In the genomic region with DNA sequence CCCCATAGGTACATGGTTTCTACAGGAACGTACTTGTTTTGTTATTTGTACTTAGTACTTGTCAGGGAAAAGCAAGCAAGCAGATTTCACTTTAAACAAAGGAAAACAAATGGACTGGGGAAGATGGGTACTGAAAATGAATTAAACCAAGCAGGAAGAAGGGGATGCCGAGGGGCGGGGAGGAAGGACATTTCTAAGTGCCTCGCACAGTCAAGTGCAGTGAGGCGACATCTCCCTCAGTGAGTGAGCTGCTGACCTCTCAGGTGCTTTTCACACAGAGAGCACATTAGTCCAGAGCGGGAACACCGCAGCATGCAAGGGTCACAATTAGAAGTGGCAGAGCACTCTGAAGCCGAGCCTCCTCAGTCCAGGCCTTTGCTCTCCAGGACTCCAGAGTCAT, we compare ENCODE assay signal across 23 mouse cellular contexts.
A peak's percentile ranks its signal among the peaks of the same experiment; 100 is the strongest.
DNase-seq lines count a peak whose midpoint lies in the region; ATAC-seq and TF ChIP-seq lines count a peak whose summit lies in the region.
"Had no signal": no experiment of that assay in that cellular context is flagged by ENCODE, and none has a peak within 500 bp of the region (broad histone marks: within the 10 kb centered on the region; RNA-seq: fewer than 3 reads in every experiment).

No protein-coding gene starts in this region.

- WGBS in heart, postnatal 0 days: 71% methylated on average over 8 of the region's 8 CpGs
- 81% methylated on average over 8 of the region's 8 CpGs for WGBS in embryonic facial prominence, embryonic 10.5 days

- no peak for TF ChIP-seq CTCF in heart, postnatal 0 days (IDR thresholded peaks at IDR 0.05; ENCODE audit: low read depth)

- no peak overlapping the region for H3K9ac ChIP-seq in heart, postnatal 0 days (replicated peaks; ENCODE audit: low read depth, low read length)
- 0 out of 2 replicates have a peak overlapping the region, but pooled peaks have one; percentile 22 for H3K9ac ChIP-seq in ES-E14 (ENCODE audit: insufficient read depth, low read depth, low read length, poor library complexity, severe bottlenecking)
- H3K9ac ChIP-seq: embryonic facial prominence, embryonic 15.5 days; heart, embryonic 13.5 days; hindbrain, embryonic 13.5 days; kidney, embryonic 15.5 days; limb, embryonic 15.5 days; neural tube, embryonic 13.5 days had no signal

- in situ Hi-C loops in ES-E14 (cut with MboI; ENCODE audit: low sequenced_read_pairs in 2 of 2, unreplicated experiment in 2 of 2): no loop called here

- TF ChIP-seq EP300 in heart, postnatal 0 days (IDR thresholded peaks at IDR 0.05; ENCODE audit: low read depth): no peak

- H3K36me3 ChIP-seq in heart, postnatal 0 days (replicated peaks; ENCODE audit: control insufficient read depth, insufficient read depth, low read length): peaks cover 4% of the 10 kb centered on the region; the same call in 1 of the 2 replicates
- H3K36me3 ChIP-seq in ES-E14 (ENCODE audit: control insufficient read depth, insufficient read depth, low read length, poor library complexity, severe bottlenecking): peaks cover 13% of the 10 kb centered on the region
- peaks cover 30% of the 10 kb centered on the region for H3K36me3 ChIP-seq in embryonic facial prominence, embryonic 10.5 days (replicated peaks)

- H3K4me3 ChIP-seq in heart, postnatal 0 days (ENCODE audit: low read depth, low read length): no peak overlapping the region
- H3K4me3 ChIP-seq in ES-E14 (ENCODE audit: insufficient read depth in 1 of 2, low read depth in 1 of 2, low read length in 2 of 2, poor library complexity in 1 of 2, severe bottlenecking in 1 of 2): no peak overlapping the region
- H3K4me3 ChIP-seq in embryonic facial prominence, embryonic 10.5 days: no peak overlapping the region
- H3K4me3 ChIP-seq: embryonic facial prominence, embryonic 15.5 days; heart, embryonic 13.5 days; hindbrain, embryonic 13.5 days; kidney, embryonic 15.5 days; limb, embryonic 15.5 days; myocyte; neural tube, embryonic 13.5 days had no signal

- DNase-seq in heart, postnatal 0 days (ENCODE audit: low spot score): no peak
- no peak for DNase-seq in heart, postnatal 25 days (ENCODE audit: low spot score)
- no peak for DNase-seq in ES-E14 (ENCODE audit: low read depth, low spot score)
- no peak for DNase-seq in embryonic facial prominence, embryonic 10.5 days (ENCODE audit: low spot score)
- peak; percentile 47 to 51 for DNase-seq in thymus, postnatal 36 days
- no peak for DNase-seq in lung, postnatal 36 days
- no peak for DNase-seq in urinary bladder, adult 2 months (ENCODE audit: low spot score)
- DNase-seq: adrenal gland, postnatal 14 days; B cell, adult 2 months; cerebellum, adult 9-10 months; heart, postnatal 36 days; kidney, adult 11 months; kidney, postnatal 36 days; right cerebral cortex, adult 18-20 months had no signal

- no peaks in the 10 kb centered on the region for H3K9me3 ChIP-seq in heart, postnatal 0 days (replicated peaks; ENCODE audit: control insufficient read depth, low read length)
- no peaks in the 10 kb centered on the region for H3K9me3 ChIP-seq in ES-E14 (ENCODE audit: control insufficient read depth, insufficient read depth, low read depth, low read length)
- H3K9me3 ChIP-seq in embryonic facial prominence, embryonic 10.5 days: no peaks in the 10 kb centered on the region
- H3K9me3 ChIP-seq: embryonic facial prominence, embryonic 15.5 days; heart, embryonic 13.5 days; hindbrain, embryonic 13.5 days; kidney, embryonic 15.5 days; limb, embryonic 15.5 days; neural tube, embryonic 13.5 days had no signal

- intact Hi-C loops in heart, postnatal 25 days (cut with DNase I): no loop called here

- no peak for ATAC-seq in heart, postnatal 0 days (ENCODE audit: insufficient read depth, low read depth)
- ATAC-seq: midbrain, embryonic 16.5 days had no signal

- no peaks in the 10 kb centered on the region for H3K4me1 ChIP-seq in heart, postnatal 0 days (ENCODE audit: control insufficient read depth, insufficient read depth)
- peaks cover 0 to 10% of the 10 kb centered on the region in 2 experiments; a peak in 1 of 4 replicates for H3K4me1 ChIP-seq in ES-E14 (ENCODE audit: control insufficient read depth in 2 of 2, insufficient read depth in 2 of 2, low read length in 2 of 2, poor library complexity in 1 of 2)
- H3K4me1 ChIP-seq in embryonic facial prominence, embryonic 10.5 days: peaks cover 29% of the 10 kb centered on the region

- H3K4me2 ChIP-seq in heart, postnatal 0 days (ENCODE audit: low read depth, low read length): no peak overlapping the region
- H3K4me2 ChIP-seq: embryonic facial prominence, embryonic 15.5 days; heart, embryonic 13.5 days; hindbrain, embryonic 13.5 days; kidney, embryonic 15.5 days; limb, embryonic 15.5 days; neural tube, embryonic 13.5 days had no signal

- no peaks in the 10 kb centered on the region for H3K27me3 ChIP-seq in heart, postnatal 0 days (ENCODE audit: control insufficient read depth, insufficient read depth, low read length)
- H3K27me3 ChIP-seq in embryonic facial prominence, embryonic 10.5 days (replicated peaks; ENCODE audit: low read depth, poor library complexity, severe bottlenecking): no peaks in the 10 kb centered on the region
- H3K27me3 ChIP-seq: embryonic facial prominence, embryonic 15.5 days; heart, embryonic 13.5 days; hindbrain, embryonic 13.5 days; kidney, embryonic 15.5 days; limb, embryonic 15.5 days; neural tube, embryonic 13.5 days had no signal

- peak overlapping the region; percentile 22; the same call in 1 of the 2 replicates for H3K27ac ChIP-seq in heart, postnatal 0 days (ENCODE audit: low read depth)
- H3K27ac ChIP-seq in ES-E14 (ENCODE audit: insufficient read depth, low read depth, low read length, poor library complexity, severe bottlenecking): no peak overlapping the region; the same call in 1 of the 2 replicates
- H3K27ac ChIP-seq in embryonic facial prominence, embryonic 10.5 days (replicated peaks): peak overlapping the region; percentile 42
- H3K27ac ChIP-seq: embryonic facial prominence, embryonic 15.5 days; heart, embryonic 13.5 days; hindbrain, embryonic 13.5 days; kidney, embryonic 15.5 days; limb, embryonic 15.5 days; macrophage; neural tube, embryonic 13.5 days had no signal

TF ChIP-seq in ES-E14, 5 proteins besides CTCF, POLR2A, EP300 and RAD21:
- TF ChIP-seq CHD2 (IDR thresholded peaks at IDR 0.05; ENCODE audit: low read depth, low read length) (no peak), MAFK (IDR thresholded peaks at IDR 0.05; ENCODE audit: insufficient read depth, low read depth, low read length) (no peak)

Comparison
In these comparisons a context has a peak if more than half of its experiments do, and no peak if none do; other contexts are left out.
1. DNase-seq: peak in thymus, postnatal 36 days (2 of 2); none in heart, postnatal 0 days (single experiment), heart, postnatal 25 days (single experiment), ES-E14 (single experiment), embryonic facial prominence, embryonic 10.5 days (single experiment), lung, postnatal 36 days (single experiment) and urinary bladder, adult 2 months (single experiment).